8 mouse cellular contexts compared by ENCODE assay signal in genomic region chr13:90089825-90090183, GRCm38 (mm10). TPM values are rescaled to one million over a fixed set of nuclear protein-coding genes. Genes with fewer than 3 reads are reported as not detected.
A peak's percentile ranks its signal among the peaks of the same experiment; 100 is the strongest.
DNase-seq lines count a peak whose midpoint lies in the region; ATAC-seq and TF ChIP-seq lines count a peak whose summit lies in the region.

No protein-coding gene starts in this region.

- H3K36me3 ChIP-seq in kidney, adult 2 months (ENCODE audit: control insufficient read depth, insufficient read depth, low read length) = no peaks in the 10 kb centered on the region
- no peaks in the 10 kb centered on the region for H3K36me3 ChIP-seq in hindbrain, embryonic 14.5 days (replicated peaks; ENCODE audit: control insufficient read depth, insufficient read depth)
- no peaks in the 10 kb centered on the region for H3K36me3 ChIP-seq in midbrain, embryonic 14.5 days (ENCODE audit: control insufficient read depth, insufficient read depth, low read length)

- no peak overlapping the region for H3K27ac ChIP-seq in kidney, adult 2 months (ENCODE audit: insufficient read depth, low read depth, low read length)
- H3K27ac ChIP-seq in bone marrow, adult 2 months (ENCODE audit: control insufficient read depth, insufficient read depth, low read depth, low read length, poor library complexity) = peak overlapping the region; percentile 76
- H3K27ac ChIP-seq in hindbrain, embryonic 14.5 days = peak overlapping the region; percentile 89
- H3K27ac ChIP-seq in midbrain, embryonic 14.5 days (replicated peaks; ENCODE audit: low read depth, low read length) = peak overlapping the region; percentile 88

- no peaks in the 10 kb centered on the region for H3K4me1 ChIP-seq in kidney, adult 2 months (ENCODE audit: control insufficient read depth, insufficient read depth, low read length)
- H3K4me1 ChIP-seq in bone marrow, adult 2 months (ENCODE audit: control insufficient read depth, insufficient read depth, low read length) = no peaks in the 10 kb centered on the region
- peaks cover 14% of the 10 kb centered on the region for H3K4me1 ChIP-seq in hindbrain, embryonic 14.5 days (replicated peaks; ENCODE audit: control insufficient read depth, insufficient read depth, low read length)
- H3K4me1 ChIP-seq in midbrain, embryonic 14.5 days (ENCODE audit: control insufficient read depth, insufficient read depth, low read length) = peaks cover 13% of the 10 kb centered on the region; the same call in 1 of the 2 replicates

- H3K4me3 ChIP-seq in kidney, adult 2 months (ENCODE audit: insufficient read depth, low read depth, low read length) = peak overlapping the region; percentile 82
- peak overlapping the region; percentile 99 for H3K4me3 ChIP-seq in bone marrow, adult 2 months (replicated peaks; ENCODE audit: control insufficient read depth, low read depth, low read length)
- H3K4me3 ChIP-seq in hindbrain, embryonic 14.5 days (replicated peaks; ENCODE audit: low read length) = peak overlapping the region; percentile 96
- peak overlapping the region; percentile 97 for H3K4me3 ChIP-seq in midbrain, embryonic 14.5 days (replicated peaks; ENCODE audit: low read depth, low read length)

- ATAC-seq in hindbrain, embryonic 14.5 days (ENCODE audit: low FRiP score) = peak; percentile 79
- ATAC-seq in midbrain, embryonic 14.5 days (ENCODE audit: low FRiP score, low TSS enrichment) = peak; percentile 71; the same call in 1 of the 2 replicates

- peak overlapping the region; percentile 90 for H3K4me2 ChIP-seq in hindbrain, embryonic 14.5 days (replicated peaks)
- peak overlapping the region; percentile 70 for H3K4me2 ChIP-seq in midbrain, embryonic 14.5 days (ENCODE audit: low read length)

- no peak for TF ChIP-seq POLR2A in kidney, adult 2 months (IDR thresholded peaks at IDR 0.05; ENCODE audit: low read depth, low read length)
- no peak for TF ChIP-seq POLR2A in bone marrow, adult 2 months (IDR thresholded peaks at IDR 0.05; ENCODE audit: borderline replicate concordance, control insufficient read depth, low read depth, low read length)

- no peaks in the 10 kb centered on the region for H3K27me3 ChIP-seq in kidney, adult 2 months (replicated peaks; ENCODE audit: control insufficient read depth, insufficient read depth, low read length)
- H3K27me3 ChIP-seq in hindbrain, embryonic 14.5 days (ENCODE audit: control insufficient read depth, insufficient read depth, low read length) = no peaks in the 10 kb centered on the region
- H3K27me3 ChIP-seq in midbrain, embryonic 14.5 days (ENCODE audit: control insufficient read depth, insufficient read depth, low read length) = no peaks in the 10 kb centered on the region

- H3K9ac ChIP-seq in hindbrain, embryonic 14.5 days = peak overlapping the region; percentile 92
- H3K9ac ChIP-seq in midbrain, embryonic 14.5 days (replicated peaks; ENCODE audit: low read length) = peak overlapping the region; percentile 93

- WGBS in kidney, adult 2 months = under 1% methylated on average over 27 of the region's 27 CpGs
- under 1% methylated on average over 27 of the region's 27 CpGs for WGBS in bone marrow, adult 2 months
- WGBS in hindbrain, embryonic 14.5 days = 2% methylated on average over 27 of the region's 27 CpGs
- under 1% methylated on average over 27 of the region's 27 CpGs for WGBS in midbrain, embryonic 14.5 days

- no peak for TF ChIP-seq CTCF in kidney, adult 2 months (conservative IDR thresholded peaks at IDR 0.05; ENCODE audit: insufficient read depth, insufficient read length, low read depth, low read length)
- TF ChIP-seq CTCF in bone marrow, adult 2 months (IDR thresholded peaks at IDR 0.05; ENCODE audit: control insufficient read depth, insufficient read depth, low read length) = no peak

- H3K9me3 ChIP-seq in hindbrain, embryonic 14.5 days (ENCODE audit: control insufficient read depth, low read length) = no peaks in the 10 kb centered on the region
- no peaks in the 10 kb centered on the region for H3K9me3 ChIP-seq in midbrain, embryonic 14.5 days (ENCODE audit: control insufficient read depth, low read length)

- no peak for DNase-seq in kidney, adult 2 months
- no peak for DNase-seq in kidney, adult 8-10 months
- peak; percentile 25 for DNase-seq in hindbrain, embryonic 14.5 days (ENCODE audit: low spot score)
- no peak for DNase-seq in midbrain, embryonic 14.5 days
- DNase-seq in right cerebral cortex, postnatal 10 days (ENCODE audit: low spot score in 2 of 2) = no peak
- no peak for DNase-seq in frontal cortex, postnatal 14 days (ENCODE audit: low spot score in 2 of 2)
- DNase-seq in thymus, postnatal 25 days = no peak

RNA-seq across cellular contexts. Expression of gene Xrcc4, which starts 0.4 kb away (rescaled TPM):
- 1.8 and 2.1 TPM in 2 replicates for polyA plus RNA-seq in kidney, adult 2 months (2012; rRNA removed)
- 4.1 and 4.5 TPM in 2 replicates for polyA plus RNA-seq in bone marrow, adult 2 months (2011; ENCODE audit: insufficient read depth, insufficient read length, low replicate concordance, missing spikeins)
- polyA plus RNA-seq in hindbrain, embryonic 14.5 days (2014; fragmentation: Nextera tagmentation; extraction: Ambion mirVana) = 15.1 and 15.7 TPM in 2 replicates
- polyA plus RNA-seq in midbrain, embryonic 14.5 days (2014; fragmentation: Nextera tagmentation; extraction: Ambion mirVana) = 15.0 and 15.6 TPM in 2 replicates

RNA-seq across cellular contexts. Expression of gene Tmem167, which starts 0.9 kb away (rescaled TPM):
- 2.3 and 3.4 TPM in 2 replicates for polyA plus RNA-seq in kidney, adult 2 months (2012; rRNA removed)
- 10.9 and 18.4 TPM in 2 replicates for polyA plus RNA-seq in bone marrow, adult 2 months (2011; ENCODE audit: insufficient read depth, insufficient read length, low replicate concordance, missing spikeins)
- polyA plus RNA-seq in hindbrain, embryonic 14.5 days (2014; fragmentation: Nextera tagmentation; extraction: Ambion mirVana) = 53.2 and 56.3 TPM in 2 replicates
- polyA plus RNA-seq in midbrain, embryonic 14.5 days (2014; fragmentation: Nextera tagmentation; extraction: Ambion mirVana) = 49.4 and 57.2 TPM in 2 replicates
